Mouse (Mus musculus) fat pad, adult 2 months (tissue): ENCODE measurements around the gene Vmn1r93.
"Not testable (repeated sequence)": the region's sequence is repeated elsewhere in the genome, so short reads cannot be mapped to it uniquely, and the experiment has no call there.

Source experiments
- DNase-seq: peaks from one replicate; pipeline ENCODE4 v3.0.0-alpha.2; 2011; ENCODE audit warnings: low read depth, low spot score; ENCODE audit errors: extremely low read depth

Vmn1r93 gene

DNA sequence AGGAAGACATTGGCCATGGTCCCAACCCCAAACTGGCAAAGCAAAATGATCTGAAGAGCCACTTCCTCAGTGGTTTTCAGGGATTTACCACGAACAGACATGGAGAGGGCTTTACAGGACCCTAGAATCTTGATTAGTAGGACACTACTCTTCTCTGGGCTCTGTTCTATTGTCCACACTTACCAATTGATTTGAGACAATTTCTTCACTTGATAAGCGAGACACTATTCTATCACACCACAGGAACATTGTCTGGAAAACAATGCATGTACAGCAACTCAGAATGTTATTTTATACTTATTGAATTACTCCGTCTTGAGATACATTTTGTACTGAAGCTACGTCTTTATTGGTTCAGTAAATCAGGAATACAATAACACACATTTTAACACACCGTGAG is at the start of gene Vmn1r93:
TSS of gene Vmn1r93 (minus strand) at position 101 of the 400 bp plus-strand sequence.
- not testable (repeated sequence) for DNase-seq

DNA sequence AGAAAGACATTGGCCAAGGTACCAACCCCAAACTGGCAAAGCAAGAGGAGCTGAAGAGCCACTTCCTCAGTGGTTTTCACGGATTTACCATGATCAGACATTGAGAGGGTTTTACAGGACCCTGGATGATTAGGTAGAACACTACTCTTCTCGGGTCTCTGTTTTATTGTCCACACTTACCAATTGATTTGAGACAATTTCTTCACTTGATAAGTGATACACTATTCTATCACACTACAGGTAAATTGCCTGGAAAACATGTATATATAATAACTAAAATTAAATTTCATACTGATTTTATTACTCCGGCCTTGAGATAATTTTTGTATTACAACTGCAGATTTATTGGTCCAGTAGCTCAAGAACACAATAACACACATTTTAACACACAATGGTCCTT is 29.4 kb upstream of the Vmn1r93 start, which contains the start of gene Vmn1r94:
TSS of gene Vmn1r94 (minus strand) at position 101 of the 400 bp plus-strand sequence.
- DNase-seq, result not testable (repeated sequence)

DNA sequence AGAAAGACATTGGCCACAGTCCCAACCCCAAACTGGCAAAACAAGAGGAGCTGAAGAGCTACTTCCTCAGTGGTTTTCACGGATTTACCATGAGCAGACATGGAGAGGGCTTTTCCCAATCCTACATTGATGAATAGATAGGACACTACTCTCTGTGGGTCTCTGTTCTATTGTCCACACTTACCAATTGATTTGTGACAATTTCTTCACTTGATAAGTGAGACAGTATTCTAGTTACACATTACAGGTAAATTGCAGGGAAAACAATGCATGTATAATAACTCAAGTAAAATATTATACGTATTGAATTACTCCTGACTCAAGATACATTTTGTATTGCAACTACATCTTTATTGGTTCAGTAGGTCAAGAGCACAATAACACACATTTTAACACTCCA is 16.4 kb downstream of the Vmn1r93 start, which contains the start of gene Gm16442:
TSS of gene Gm16442 (minus strand) at position 101 of the 400 bp plus-strand sequence.
- not testable (repeated sequence) for DNase-seq

DNA sequence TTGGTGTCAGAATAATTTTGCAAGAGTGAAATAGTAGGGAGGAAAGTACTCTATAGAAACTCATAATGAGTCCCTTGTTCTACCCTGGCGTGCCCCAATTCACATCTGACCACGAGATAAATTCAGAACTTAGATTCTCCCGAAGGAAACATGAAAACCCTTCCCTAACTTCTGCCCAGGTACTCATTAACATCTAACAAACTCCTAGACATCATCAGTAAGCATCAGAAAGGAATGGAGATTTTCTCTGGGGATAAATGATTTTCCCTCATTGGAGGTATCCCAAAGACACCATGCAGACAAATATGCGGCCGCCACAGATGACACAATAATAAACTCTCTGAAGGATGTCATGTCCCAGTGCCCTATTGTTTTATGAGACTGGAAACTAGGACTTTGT is 39.5 kb downstream of the Vmn1r93 start, which contains the start of gene Vmn1r91:
TSS of gene Vmn1r91 (plus strand) at position 301 of the 400 bp plus-strand sequence.
- DNase-seq, result not testable (repeated sequence)
